Mouse (Mus musculus) liver, embryonic 14.5 days (tissue): ENCODE measurements around the gene Il27.

Experiments
- CTCF ChIP-seq: IDR thresholded peaks from 2 replicates; pipeline ENCODE4 v1.5.1; 2016; ENCODE audit warnings: antibody characterized with exemption, low read depth, control low read depth
- EP300 ChIP-seq: IDR thresholded peaks from 2 replicates; pipeline ENCODE4 v1.6.1; 2016; ENCODE audit warnings: antibody characterized with exemption, low read depth

DNA sequence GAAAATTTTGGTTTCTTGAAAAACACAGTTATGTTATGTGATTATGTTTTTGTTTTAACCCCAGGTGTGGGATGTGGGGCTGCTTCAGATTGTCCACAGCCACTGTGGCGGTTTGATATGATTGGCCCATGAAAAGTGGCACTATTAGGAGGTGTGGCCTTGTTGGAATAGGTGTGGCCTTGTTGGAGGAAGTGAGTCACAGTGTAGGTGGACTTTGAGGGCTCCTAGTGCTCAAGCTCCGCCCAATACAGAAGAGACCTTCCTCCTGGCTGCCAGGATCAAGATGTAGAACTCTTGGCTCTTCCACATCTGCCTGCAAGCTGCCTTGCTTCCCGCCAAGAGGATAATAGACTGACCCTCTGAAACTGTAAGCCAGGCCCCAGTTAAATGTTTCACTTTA lies 18.0 kb upstream of the Il27 start:
- no peak for TF ChIP-seq CTCF
- no peak for TF ChIP-seq EP300
